Comparison of ENCODE assay signal across 25 mouse cellular contexts in genomic region chr9:61844141-61844540, GRCm38 (mm10).
DNase-seq lines count a peak whose midpoint lies in the region; ATAC-seq and TF ChIP-seq lines count a peak whose summit lies in the region.
"Had no signal": no experiment of that assay in that cellular context is flagged by ENCODE, and none has a peak within 500 bp of the region (broad histone marks: within the 10 kb centered on the region; RNA-seq: fewer than 3 reads in every experiment).

No protein-coding gene starts in this region.

- no peaks in the 10 kb centered on the region for H3K36me3 ChIP-seq in forebrain, embryonic 10.5 days (replicated peaks)
- no peaks in the 10 kb centered on the region for H3K36me3 ChIP-seq in forebrain, embryonic 11.5 days (ENCODE audit: control insufficient read depth, insufficient read depth, low read length)
- no peaks in the 10 kb centered on the region for H3K36me3 ChIP-seq in liver, adult 2 months (ENCODE audit: control insufficient read depth, insufficient read depth, low read length)
- H3K36me3 ChIP-seq in liver, postnatal 0 days (replicated peaks; ENCODE audit: insufficient read depth, low read length), result no peaks in the 10 kb centered on the region
- no peaks in the 10 kb centered on the region for H3K36me3 ChIP-seq in lung, postnatal 0 days (ENCODE audit: insufficient read depth, low read length)
- H3K36me3 ChIP-seq: embryonic facial prominence, embryonic 15.5 days; forebrain, embryonic 12.5 days; G1E; heart, embryonic 10.5 days had no signal

- 75% methylated on average over 8 of the region's 8 CpGs for WGBS in forebrain, embryonic 10.5 days
- WGBS in forebrain, embryonic 11.5 days, result 64% methylated on average over 8 of the region's 8 CpGs
- 34% methylated on average over 8 of the region's 8 CpGs for WGBS in liver, adult 2 months
- WGBS in liver, postnatal 0 days (ENCODE audit: insufficient replicate concordance), result 64% methylated on average over 8 of the region's 8 CpGs
- 59% methylated on average over 8 of the region's 8 CpGs for WGBS in lung, postnatal 0 days

- TF ChIP-seq POLR2A in liver, adult 2 months (IDR thresholded peaks at IDR 0.05; ENCODE audit: extremely low read depth, insufficient read depth, low read length), result no peak

- H3K79me2 ChIP-seq in liver, adult 2 months (ENCODE audit: control insufficient read depth, insufficient read depth, low read length), result no peaks in the 10 kb centered on the region

- peaks cover 16% of the 10 kb centered on the region for H3K4me1 ChIP-seq in forebrain, embryonic 10.5 days
- peaks cover 5% of the 10 kb centered on the region; the same call in 1 of the 2 replicates for H3K4me1 ChIP-seq in forebrain, embryonic 11.5 days (replicated peaks; ENCODE audit: control insufficient read depth, insufficient read depth, low read length)
- peaks cover 19% of the 10 kb centered on the region for H3K4me1 ChIP-seq in liver, adult 2 months (ENCODE audit: control insufficient read depth, insufficient read depth, low read length)
- H3K4me1 ChIP-seq in liver, postnatal 0 days (ENCODE audit: insufficient read depth), result peaks cover 7% of the 10 kb centered on the region; the same call in 1 of the 2 replicates
- no peaks in the 10 kb centered on the region for H3K4me1 ChIP-seq in lung, postnatal 0 days (ENCODE audit: insufficient read depth, low read depth, low read length)
- H3K4me1 ChIP-seq: embryonic facial prominence, embryonic 15.5 days had no signal

- no peak for TF ChIP-seq CTCF in liver, adult 2 months (IDR thresholded peaks at IDR 0.05; ENCODE audit: low read depth, low read length)
- TF ChIP-seq CTCF in liver, postnatal 0 days (IDR thresholded peaks at IDR 0.05; ENCODE audit: low read depth), result no peak
- no peak for TF ChIP-seq CTCF in lung, postnatal 0 days (IDR thresholded peaks at IDR 0.05)

- H3K27ac ChIP-seq in forebrain, embryonic 10.5 days, result peak overlapping the region; percentile 52
- no peak overlapping the region for H3K27ac ChIP-seq in forebrain, embryonic 11.5 days (ENCODE audit: low read depth, low read length)
- no peak overlapping the region for H3K27ac ChIP-seq in liver, adult 2 months (replicated peaks; ENCODE audit: insufficient read depth, low read depth, low read length)
- H3K27ac ChIP-seq in liver, postnatal 0 days (ENCODE audit: low read depth), result no peak overlapping the region
- H3K27ac ChIP-seq in lung, postnatal 0 days (ENCODE audit: low read length), result no peak overlapping the region
- H3K27ac ChIP-seq: embryonic facial prominence, embryonic 15.5 days; forebrain, embryonic 12.5 days; heart, embryonic 10.5 days had no signal

- H3K9ac ChIP-seq in forebrain, embryonic 11.5 days (ENCODE audit: low read length), result no peak overlapping the region
- H3K9ac ChIP-seq in liver, adult 2 months (ENCODE audit: low read depth, low read length), result no peak overlapping the region
- no peak overlapping the region for H3K9ac ChIP-seq in liver, postnatal 0 days (replicated peaks)
- H3K9ac ChIP-seq in lung, postnatal 0 days (replicated peaks; ENCODE audit: low read depth), result no peak overlapping the region
- H3K9ac ChIP-seq: embryonic facial prominence, embryonic 15.5 days; forebrain, embryonic 12.5 days had no signal

- H3K4me3 ChIP-seq in forebrain, embryonic 10.5 days, result no peak overlapping the region
- no peak overlapping the region for H3K4me3 ChIP-seq in forebrain, embryonic 11.5 days (ENCODE audit: low read depth, low read length)
- no peak overlapping the region for H3K4me3 ChIP-seq in liver, adult 2 months (ENCODE audit: insufficient read depth, low read depth, low read length)
- no peak overlapping the region for H3K4me3 ChIP-seq in liver, postnatal 0 days (ENCODE audit: low read depth, low read length)
- no peak overlapping the region for H3K4me3 ChIP-seq in lung, postnatal 0 days (ENCODE audit: low read depth, low read length)
- H3K4me3 ChIP-seq: embryonic facial prominence, embryonic 15.5 days; erythroblast, embryonic 14.5 days; forebrain, embryonic 12.5 days; heart, embryonic 10.5 days had no signal

- no peak for ATAC-seq in forebrain, embryonic 11.5 days (replicated peaks; ENCODE audit: low FRiP score)
- ATAC-seq in liver, postnatal 0 days, result no peak
- ATAC-seq in lung, postnatal 0 days, result peak; percentile 78
- ATAC-seq: CD4-positive, CD25-positive, alpha-beta regulatory T cell, adult 4 months; forebrain, embryonic 16.5 days had no signal

- DNase-seq in forebrain, embryonic 10.5 days (ENCODE audit: extremely low spot score, low spot score), result no peak
- DNase-seq in forebrain, embryonic 11.5 days (ENCODE audit: low spot score), result no peak
- peak; percentile 17 for DNase-seq in liver, adult 2 months (ENCODE audit: extremely low read depth, low read depth, low spot score)
- no peak for DNase-seq in liver, postnatal 0 days
- DNase-seq in lung, adult 18-20 months, result peak; percentile 36 to 54
- DNase-seq in lung, postnatal 14 days, result no peak
- DNase-seq in lung, postnatal 0 days (ENCODE audit: low spot score), result peak; percentile 54
- no peak for DNase-seq in adrenal gland, postnatal 10 days
- DNase-seq: adrenal gland, adult 8-10 months; B cell, adult 2 months; cerebellum, adult 11 months; cerebellum, adult 8-10 months; cerebellum, postnatal 14 days; embryo, embryonic 11 days; gastrocnemius, postnatal 10 days; heart, adult 18-20 months; heart, postnatal 10 days; heart, postnatal 4 days had no signal

- no peaks in the 10 kb centered on the region for H3K9me3 ChIP-seq in forebrain, embryonic 10.5 days
- no peaks in the 10 kb centered on the region for H3K9me3 ChIP-seq in forebrain, embryonic 11.5 days (ENCODE audit: control insufficient read depth, low read length)
- H3K9me3 ChIP-seq in liver, postnatal 0 days (ENCODE audit: low read length), result no peaks in the 10 kb centered on the region
- no peaks in the 10 kb centered on the region for H3K9me3 ChIP-seq in lung, postnatal 0 days (ENCODE audit: low read length)
- H3K9me3 ChIP-seq: embryonic facial prominence, embryonic 15.5 days; forebrain, embryonic 12.5 days; G1E; heart, embryonic 10.5 days had no signal

- no peak for TF ChIP-seq EP300 in liver, postnatal 0 days (IDR thresholded peaks at IDR 0.05; ENCODE audit: low read depth)
- TF ChIP-seq EP300 in lung, postnatal 0 days (IDR thresholded peaks at IDR 0.05), result no peak

- no peak overlapping the region for H3K4me2 ChIP-seq in forebrain, embryonic 11.5 days (ENCODE audit: low read depth, low read length, severe bottlenecking)
- H3K4me2 ChIP-seq in liver, postnatal 0 days (ENCODE audit: low read depth, low read length), result no peak overlapping the region
- no peak overlapping the region for H3K4me2 ChIP-seq in lung, postnatal 0 days (replicated peaks; ENCODE audit: low read depth, low read length)
- H3K4me2 ChIP-seq: embryonic facial prominence, embryonic 15.5 days; forebrain, embryonic 12.5 days had no signal

- peaks cover 6% of the 10 kb centered on the region; the same call in 1 of the 2 replicates for H3K27me3 ChIP-seq in forebrain, embryonic 10.5 days (ENCODE audit: poor library complexity, severe bottlenecking)
- H3K27me3 ChIP-seq in forebrain, embryonic 11.5 days (ENCODE audit: control insufficient read depth, insufficient read depth, low read length), result no peaks in the 10 kb centered on the region
- no peaks in the 10 kb centered on the region for H3K27me3 ChIP-seq in liver, adult 2 months (ENCODE audit: control insufficient read depth, insufficient read depth, low read length)
- H3K27me3 ChIP-seq in liver, postnatal 0 days (ENCODE audit: insufficient read depth, low read length), result no peaks in the 10 kb centered on the region
- H3K27me3 ChIP-seq in lung, postnatal 0 days (replicated peaks; ENCODE audit: insufficient read depth, low read length), result peaks cover 4% of the 10 kb centered on the region; the same call in 1 of the 2 replicates
- H3K27me3 ChIP-seq: embryonic facial prominence, embryonic 15.5 days; forebrain, embryonic 12.5 days had no signal

Comparison
In these comparisons a context has a peak if more than half of its experiments do, and no peak if none do; other contexts are left out.
1. DNase-seq: peak in liver, adult 2 months (single experiment), lung, adult 18-20 months (2 of 2) and lung, postnatal 0 days (single experiment); none in forebrain, embryonic 10.5 days (single experiment), forebrain, embryonic 11.5 days (single experiment), liver, postnatal 0 days (single experiment), lung, postnatal 14 days (single experiment) and adrenal gland, postnatal 10 days (single experiment).